ENCODE assay signal across 8 mouse cellular contexts in the genomic region with DNA sequence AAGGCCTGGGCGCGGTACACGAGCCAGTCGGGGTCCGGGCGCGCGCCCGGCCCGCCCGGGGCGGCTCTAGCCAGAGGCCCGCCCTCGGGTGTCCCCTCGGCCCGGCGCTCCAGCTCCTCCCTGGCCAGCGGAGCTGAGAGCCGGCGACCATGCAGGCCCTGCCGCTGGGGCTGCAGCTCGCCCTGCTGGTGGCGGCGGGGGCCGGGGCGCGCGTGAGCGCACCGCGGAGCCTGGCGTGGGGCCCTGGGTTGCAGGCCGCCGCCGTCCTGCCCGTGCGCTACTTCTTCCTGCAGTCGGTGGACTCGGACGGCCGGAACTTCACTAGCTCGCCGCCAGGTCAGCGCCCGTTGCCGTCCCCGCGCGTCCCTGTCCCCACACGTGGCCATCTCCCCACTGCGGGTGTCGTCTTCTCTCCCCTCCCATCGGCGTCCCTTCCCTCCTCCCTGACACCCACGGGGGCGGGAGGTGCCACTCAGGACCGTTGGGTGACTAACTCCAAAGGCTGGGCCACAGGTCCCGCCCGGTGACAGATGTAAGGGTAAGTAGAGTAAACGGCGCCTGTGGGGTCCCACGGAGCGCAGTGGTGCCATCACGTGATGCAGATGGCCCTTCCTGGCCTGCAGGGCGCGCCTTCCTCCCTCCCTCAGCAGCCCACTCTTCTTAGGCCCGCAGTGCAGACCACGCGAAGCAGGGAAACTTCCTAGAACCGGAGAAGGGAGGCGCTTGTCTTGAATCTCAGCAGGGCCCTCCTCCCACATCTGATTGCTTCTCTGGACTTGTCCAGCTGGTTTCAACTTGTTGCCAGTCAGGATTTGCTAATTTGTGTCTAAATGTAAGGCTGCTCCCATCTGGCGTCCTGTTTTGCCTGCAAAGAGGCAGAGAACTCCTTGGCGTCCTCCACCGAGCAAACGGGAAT. TPM values are rescaled to one million over a fixed set of nuclear protein-coding genes. Genes with fewer than 3 reads are reported as not detected.
A peak's percentile ranks its signal among the peaks of the same experiment; 100 is the strongest.
DNase-seq lines count a peak whose midpoint lies in the region; ATAC-seq and TF ChIP-seq lines count a peak whose summit lies in the region.

Kdelc2 (plus strand) TSS at position 75 of the 916 bp plus-strand sequence.

- ATAC-seq in activated CD4-positive, CD25-positive, alpha-beta regulatory T cell, adult 4 months: peak; percentile 55
- ATAC-seq in hindbrain, postnatal 0 days: peak; percentile 97
- no peak for ATAC-seq in erythroid progenitor cell, adult 5-6 weeks (replicated peaks; ENCODE audit: low FRiP score, poor library complexity, severe bottlenecking)

- peak within 1 kb of the TSS; percentile 97 for H3K4me2 ChIP-seq in hindbrain, postnatal 0 days (ENCODE audit: low read depth, low read length)

- peaks cover 18% of the 10 kb centered on the region for H3K79me2 ChIP-seq in macrophage (ENCODE audit: inconsistent target)

- H3K27ac ChIP-seq in hindbrain, postnatal 0 days: peak within 1 kb of the TSS; percentile 94
- H3K27ac ChIP-seq in left cerebral cortex, adult 2 months: peak within 1 kb of the TSS; percentile 85
- H3K27ac ChIP-seq in macrophage: peak within 1 kb of the TSS; percentile 86

- no peaks in the 10 kb centered on the region for H3K27me3 ChIP-seq in hindbrain, postnatal 0 days (ENCODE audit: insufficient read depth, low read length)

- intact Hi-C loops in left cerebral cortex, adult 2 months (cut with DNase I): loop anchor here (2.0 to 5.0 kb wide), 2 partner anchors 39 to 127 kb away; no protein-coding TSS in a partner anchor

- peak; percentile 62 for TF ChIP-seq CTCF in hindbrain, postnatal 0 days (IDR thresholded peaks at IDR 0.05; ENCODE audit: low read depth)
- no peak; the same call in none of the 2 replicates for TF ChIP-seq CTCF in left cerebral cortex, adult 2 months (IDR thresholded peaks at IDR 0.05)

- peak within 1 kb of the TSS; percentile 88 for H3K9ac ChIP-seq in hindbrain, postnatal 0 days (replicated peaks; ENCODE audit: low read length)

- under 1% methylated on average over 59 of the region's 75 CpGs for WGBS in hindbrain, postnatal 0 days
- WGBS in macrophage (ENCODE audit: missing documents): under 1% methylated on average over 72 of the region's 75 CpGs

- peak; percentile 38 to 70 for DNase-seq in cerebellum, postnatal 4 days (ENCODE audit: low spot score in 2 of 2)
- DNase-seq in gastrocnemius, adult 8-10 months (ENCODE audit: low spot score in 2 of 2): peak; percentile 43 to 58
- peak; percentile 90 for DNase-seq in hindbrain, postnatal 0 days (ENCODE audit: low spot score)
- DNase-seq in left cerebral cortex, adult 2 months (ENCODE audit: extremely low spot score in 1 of 2, low spot score in 2 of 2): peak; percentile 64 to 71
- peak; percentile 41 for DNase-seq in retina, postnatal 7 days (ENCODE audit: low read depth, low spot score)

- no peaks in the 10 kb centered on the region for H3K4me1 ChIP-seq in hindbrain, postnatal 0 days (ENCODE audit: insufficient read depth, low read length)

- H3K36me3 ChIP-seq in hindbrain, postnatal 0 days (ENCODE audit: insufficient read depth, low read length): no peaks in the 10 kb centered on the region
- H3K36me3 ChIP-seq in macrophage (ENCODE audit: inconsistent target): no peaks in the 10 kb centered on the region

- peak within 1 kb of the TSS; percentile 71 for H3K4me3 ChIP-seq in hindbrain, postnatal 0 days (ENCODE audit: low read length)
- H3K4me3 ChIP-seq in left cerebral cortex, adult 2 months: peak within 1 kb of the TSS; percentile 79
- H3K4me3 ChIP-seq in macrophage (ENCODE audit: inconsistent target): peak within 1 kb of the TSS; percentile 53

- no peaks in the 10 kb centered on the region for H3K9me3 ChIP-seq in hindbrain, postnatal 0 days (ENCODE audit: low read length)

RNA-seq across cellular contexts. Expression of gene Kdelc2, which starts in this region (rescaled TPM):
- polyA plus RNA-seq in activated CD4-positive, CD25-positive, alpha-beta regulatory T cell, adult 4 months (2017; shearing (Covaris generic)): 1 to 10 TPM; 1.3 to 1.7 TPM
- total RNA-seq in gastrocnemius, adult 8-10 months (2022): 1 to 10 TPM; 3.0 to 4.3 (median 3.8) TPM
- 5.5 and 6.8 TPM in 2 replicates for total RNA-seq in hindbrain, postnatal 0 days (2014; rRNA removed)
- 8.1 and 8.7 TPM in 2 replicates for polyA plus RNA-seq in hindbrain, postnatal 0 days (2015; fragmentation: Nextera tagmentation; extraction: Ambion mirVana)
- total RNA-seq in left cerebral cortex, adult 2 months (2021): 1 to 10 TPM; 6.2 to 6.5 TPM
- total RNA-seq in macrophage (2018; cell fraction: chromatin; rRNA removed): 10 to 100 TPM in 2 of 26 experiments, 1 to 10 TPM in 23, under 1 TPM in 1; 0.75 to 12.7 (median 4.7) TPM
- total RNA-seq in macrophage (2018; cell fraction: cytosol; rRNA removed): 10 to 100 TPM; 13.2 to 25.2 (median 18.7) TPM
- total RNA-seq in macrophage (2018; cell fraction: nucleus; rRNA removed): 10 to 100 TPM in 20 of 26 experiments, 1 to 10 TPM in 6; 3.1 to 31.3 (median 15.0) TPM
- 16.0 to 28.9 TPM (median 22.4 TPM) in 3 replicates for polyA plus RNA-seq in macrophage (2018)
- 0.72 and 2.1 TPM in 2 replicates for total RNA-seq in erythroid progenitor cell, adult 5-6 weeks (2015; ENCODE audit: low replicate concordance)
- 0.15 TPM in 1 of 2 replicates, not detected in the other for total RNA-seq in erythroid progenitor cell, adult 5-6 weeks (2017; ENCODE audit: low replicate concordance)
